Mouse (Mus musculus): Measurements from ENCODE around the gene Rspo1.

The Rspo1 gene

GRCm38 (mm10) chr4:125034341-125034740 lies 48.1 kb downstream of the Rspo1 start:
- no peak for DNase-seq

DNA sequence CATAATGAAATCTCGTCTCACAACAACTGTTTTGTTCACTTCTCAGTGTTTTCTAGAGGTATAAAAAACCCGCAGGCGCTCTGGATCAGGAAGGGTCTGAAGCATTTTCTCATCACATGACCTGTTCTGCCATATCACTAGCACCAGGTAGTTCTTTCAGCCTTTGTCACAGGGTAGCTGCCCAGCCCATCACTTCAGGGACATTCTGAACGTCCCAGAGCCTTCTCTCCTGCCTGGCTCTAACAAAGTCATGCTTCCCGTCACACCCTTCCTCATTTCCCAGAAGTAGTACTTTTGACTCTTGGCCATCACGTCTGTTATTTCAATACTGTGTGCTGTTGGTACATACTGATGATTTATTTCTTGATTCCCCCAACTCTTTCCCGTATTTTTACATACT lies 58.2 kb downstream of the Rspo1 start:
- DNase-seq: no peak

DNA sequence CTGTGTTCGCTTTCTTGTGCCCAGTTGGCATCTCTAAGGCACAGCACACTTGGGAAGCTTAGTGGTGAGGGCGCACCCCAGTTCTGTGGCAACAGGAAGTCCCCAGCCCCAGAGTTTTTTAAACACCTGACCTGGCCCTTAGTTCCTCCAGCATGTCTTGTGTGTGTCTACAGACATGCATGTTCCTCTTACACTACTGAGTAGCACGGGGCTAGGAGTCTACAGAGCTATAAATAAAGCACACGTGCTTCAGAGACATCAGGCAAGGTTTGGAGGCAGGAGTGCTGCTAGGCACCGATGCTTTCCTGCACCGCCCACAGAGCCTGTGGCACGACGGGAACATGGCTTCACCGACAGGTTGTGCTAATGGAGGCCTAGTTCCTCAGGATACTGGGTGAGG lies 69.2 kb downstream of the Rspo1 start:
- DNase-seq: no peak

GRCm38 (mm10) chr4:125056476-125056875 lies 70.2 kb downstream of the Rspo1 start:
- no peak for DNase-seq

- no peak for DNase-seq
Measured at GRCm38 (mm10) chr4:125057273-125057672, 71.0 kb downstream of the Rspo1 start.

- DNase-seq: no peak
Measured at GRCm38 (mm10) chr4:125058033-125058432, 71.8 kb downstream of the Rspo1 start.
